Mouse (Mus musculus) brain, embryonic 14.5 days (tissue): Measurements from ENCODE around the gene Zfp367.

Experiments
- CTCF ChIP-seq: fragments of 200-500 bp; IDR thresholded peaks from 2 replicates; pipeline ENCODE4 v1.5.1; 2012; ENCODE audit warnings: inconsistent platforms, mild to moderate bottlenecking, moderate library complexity, borderline replicate concordance; ENCODE audit not compliant: insufficient read depth, insufficient read length; ENCODE audit errors: extremely low read depth
- POLR2A ChIP-seq: fragments of 200-500 bp; IDR thresholded peaks from 2 replicates; pipeline ENCODE4 v1.6.1; 2012; ENCODE audit warnings: mild to moderate bottlenecking, inconsistent platforms, borderline replicate concordance; ENCODE audit not compliant: poor library complexity, insufficient read depth, insufficient read length, severe bottlenecking; ENCODE audit errors: extremely low read depth

- no peak for TF ChIP-seq CTCF
- TF ChIP-seq POLR2A = no peak
Measured at GRCm38 (mm10) chr13:64200911-64201310, 47.9 kb upstream of the Zfp367 start.
